Mouse (Mus musculus): ENCODE measurements around the gene Pgs1.

Pgs1 gene

GRCm38 (mm10) chr11:118003176-118003575 is 17.1 kb downstream of the Pgs1 start:
- DNase-seq (ENCODE audit: low spot score): no peak

- no peak for DNase-seq (ENCODE audit: low spot score)
These were observed 17.6 kb downstream of the Pgs1 start for GRCm38 (mm10) chr11:118003718-118004117.

GRCm38 (mm10) chr11:118004217-118004616 is 18.1 kb downstream of the Pgs1 start:
- DNase-seq (ENCODE audit: low spot score): no peak

GRCm38 (mm10) chr11:118007460-118008143 is 21.5 kb downstream of the Pgs1 start:
- DNase-seq (ENCODE audit: low spot score): no peak

GRCm38 (mm10) chr11:118008144-118008805 is 22.2 kb downstream of the Pgs1 start:
- no peak for DNase-seq (ENCODE audit: low spot score)

- no peak for DNase-seq (ENCODE audit: low spot score)
These were observed 22.8 kb downstream of the Pgs1 start for GRCm38 (mm10) chr11:118008843-118009242.

GRCm38 (mm10) chr11:118009865-118010571 is 23.9 kb downstream of the Pgs1 start:
- DNase-seq (ENCODE audit: low spot score): no peak

- no peak for DNase-seq (ENCODE audit: low spot score)
These were observed 26.5 kb downstream of the Pgs1 start for GRCm38 (mm10) chr11:118012595-118012994.

GRCm38 (mm10) chr11:118013339-118013738 is 27.2 kb downstream of the Pgs1 start:
- no peak for DNase-seq (ENCODE audit: low spot score)

GRCm38 (mm10) chr11:118014391-118014995 is 28.4 kb downstream of the Pgs1 start:
- DNase-seq (ENCODE audit: low spot score): no peak

- DNase-seq (ENCODE audit: low spot score): no peak
These were observed 29.5 kb downstream of the Pgs1 start for GRCm38 (mm10) chr11:118015381-118016145.

- no peak for DNase-seq (ENCODE audit: low spot score)
These were observed 32.2 kb downstream of the Pgs1 start for GRCm38 (mm10) chr11:118018328-118018727.

GRCm38 (mm10) chr11:118021806-118022205 is 35.7 kb downstream of the Pgs1 start:
- peak; percentile 53 for DNase-seq (ENCODE audit: low spot score)

- DNase-seq (ENCODE audit: low spot score): no peak
These were observed 37.4 kb downstream of the Pgs1 start for GRCm38 (mm10) chr11:118023475-118023874.

- DNase-seq (ENCODE audit: low spot score): no peak
These were observed 38.0 kb downstream of the Pgs1 start for GRCm38 (mm10) chr11:118024111-118024510.

GRCm38 (mm10) chr11:118029170-118029569 is 43.1 kb downstream of the Pgs1 start:
- DNase-seq (ENCODE audit: low spot score): no peak

GRCm38 (mm10) chr11:118031134-118031533 is 45.0 kb downstream of the Pgs1 start:
- no peak for DNase-seq (ENCODE audit: low spot score)

- DNase-seq (ENCODE audit: low spot score): no peak
These were observed 48.3 kb downstream of the Pgs1 start for GRCm38 (mm10) chr11:118034395-118034794.

GRCm38 (mm10) chr11:118035068-118035467 is 49.0 kb downstream of the Pgs1 start:
- DNase-seq (ENCODE audit: low spot score): no peak

- no peak for DNase-seq (ENCODE audit: low spot score)
These were observed 56.7 kb downstream of the Pgs1 start for GRCm38 (mm10) chr11:118042791-118043190.

- DNase-seq (ENCODE audit: low spot score): peak; percentile 63
These were observed 57.3 kb downstream of the Pgs1 start for GRCm38 (mm10) chr11:118043293-118043907.

Measured in left cerebral cortex, adult 11 months (tissue).